25 mouse cellular contexts compared by ENCODE assay signal in genomic region chr10:41245028-41245427, GRCm38 (mm10). TPM values are rescaled to one million over a fixed set of nuclear protein-coding genes. Genes with fewer than 3 reads are reported as not detected.
DNase-seq lines count a peak whose midpoint lies in the region; ATAC-seq lines count a peak whose summit lies in the region.
"Had no signal": no experiment of that assay in that cellular context is flagged by ENCODE, and none has a peak within 500 bp of the region (broad histone marks: within the 10 kb centered on the region; RNA-seq: fewer than 3 reads in every experiment).

No protein-coding gene starts in this region.

- H3K4me3 ChIP-seq in liver, embryonic 12.5 days = no peak overlapping the region
- H3K4me3 ChIP-seq in liver, embryonic 11.5 days (ENCODE audit: low read depth, low read length) = no peak overlapping the region
- H3K4me3 ChIP-seq: forebrain, embryonic 15.5 days; hindbrain, embryonic 15.5 days; limb, embryonic 12.5 days; lung, embryonic 15.5 days; midbrain, embryonic 12.5 days had no signal

- no peak overlapping the region for H3K4me2 ChIP-seq in liver, embryonic 12.5 days
- no peak overlapping the region for H3K4me2 ChIP-seq in liver, embryonic 11.5 days
- H3K4me2 ChIP-seq: forebrain, embryonic 15.5 days; heart, embryonic 11.5 days; hindbrain, embryonic 15.5 days; limb, embryonic 12.5 days; lung, embryonic 15.5 days; midbrain, embryonic 12.5 days had no signal

- no peak overlapping the region for H3K9ac ChIP-seq in liver, embryonic 12.5 days
- no peak overlapping the region for H3K9ac ChIP-seq in liver, embryonic 11.5 days (ENCODE audit: low read depth, low read length)
- H3K9ac ChIP-seq: forebrain, embryonic 15.5 days; hindbrain, embryonic 15.5 days; limb, embryonic 12.5 days; liver, embryonic 14.5 days; lung, embryonic 15.5 days; midbrain, embryonic 12.5 days had no signal

- peak; percentile 82 for ATAC-seq in frontal cortex, adult (ENCODE audit: low TSS enrichment)
- ATAC-seq in liver, embryonic 12.5 days = no peak
- ATAC-seq in liver, embryonic 11.5 days (replicated peaks; ENCODE audit: low FRiP score) = no peak
- ATAC-seq: intestine, embryonic 16.5 days had no signal

- no peaks in the 10 kb centered on the region for H3K27me3 ChIP-seq in liver, embryonic 12.5 days (replicated peaks)
- H3K27me3 ChIP-seq in liver, embryonic 11.5 days (replicated peaks; ENCODE audit: control insufficient read depth, insufficient read depth, low read length) = no peaks in the 10 kb centered on the region
- H3K27me3 ChIP-seq: forebrain, embryonic 15.5 days; hindbrain, embryonic 15.5 days; limb, embryonic 12.5 days; lung, embryonic 15.5 days; midbrain, embryonic 12.5 days had no signal

- WGBS in liver, embryonic 12.5 days (ENCODE audit: insufficient replicate concordance) = 89% methylated on average over 6 of the region's 6 CpGs
- WGBS in liver, embryonic 11.5 days = 90% methylated on average over 6 of the region's 6 CpGs

- peak overlapping the region; percentile 36; the same call in 1 of the 2 replicates for H3K27ac ChIP-seq in liver, embryonic 12.5 days
- H3K27ac ChIP-seq in liver, embryonic 11.5 days (ENCODE audit: low read depth, low read length) = no peak overlapping the region
- H3K27ac ChIP-seq: forebrain, embryonic 15.5 days; hindbrain, embryonic 15.5 days; limb, embryonic 12.5 days; liver, embryonic 14.5 days; lung, embryonic 15.5 days; macrophage; midbrain, embryonic 12.5 days had no signal

- DNase-seq in frontal cortex, postnatal 10 days (ENCODE audit: low spot score in 2 of 2) = no peak
- no peak for DNase-seq in liver, embryonic 11.5 days (ENCODE audit: low spot score)
- peak; percentile 84 for DNase-seq in brain, adult 2 months (ENCODE audit: low read depth, low spot score)
- peak; percentile 47 for DNase-seq in layer of hippocampus, adult 9-11 months
- no peak for DNase-seq in testis, postnatal 14 days (ENCODE audit: low spot score)
- DNase-seq in retina, postnatal 1 day = no peak
- DNase-seq: adrenal gland, adult 8-10 months; cerebellum, adult 9-10 months; heart, postnatal 14 days; right cerebral cortex, postnatal 14 days had no signal

- H3K36me3 ChIP-seq in liver, embryonic 12.5 days = peaks cover 7% of the 10 kb centered on the region; the same call in 1 of the 2 replicates
- no peaks in the 10 kb centered on the region for H3K36me3 ChIP-seq in liver, embryonic 11.5 days (ENCODE audit: control insufficient read depth, insufficient read depth, low read length)
- H3K36me3 ChIP-seq: hindbrain, embryonic 15.5 days; limb, embryonic 12.5 days; lung, embryonic 15.5 days; midbrain, embryonic 12.5 days had no signal

- H3K9me3 ChIP-seq in liver, embryonic 12.5 days (replicated peaks) = no peaks in the 10 kb centered on the region
- no peaks in the 10 kb centered on the region for H3K9me3 ChIP-seq in liver, embryonic 11.5 days (ENCODE audit: control insufficient read depth, low read length)
- H3K9me3 ChIP-seq: forebrain, embryonic 15.5 days; hindbrain, embryonic 15.5 days; limb, embryonic 12.5 days; lung, embryonic 15.5 days; midbrain, embryonic 12.5 days had no signal

- H3K4me1 ChIP-seq in liver, embryonic 12.5 days = peaks cover 60% of the 10 kb centered on the region
- H3K4me1 ChIP-seq in liver, embryonic 11.5 days (replicated peaks; ENCODE audit: control insufficient read depth, insufficient read depth, low read length) = peaks cover 14% of the 10 kb centered on the region
- H3K4me1 ChIP-seq: forebrain, embryonic 15.5 days; hindbrain, embryonic 15.5 days had no signal

RNA-seq across cellular contexts. Expression of gene Fig4, which starts 58.0 kb away (rescaled TPM):
- polyA plus RNA-seq in liver, embryonic 12.5 days (2016; fragmentation: Nextera tagmentation; extraction: Ambion mirVana) = 12.9 and 13.2 TPM in 2 replicates
- polyA plus RNA-seq in liver, embryonic 11.5 days (2014; fragmentation: Nextera tagmentation; extraction: Ambion mirVana) = 19.2 and 20.8 TPM in 2 replicates

RNA-seq across cellular contexts. Expression of gene Ak9, which starts 58.8 kb away (rescaled TPM):
- polyA plus RNA-seq in liver, embryonic 12.5 days (2016; fragmentation: Nextera tagmentation; extraction: Ambion mirVana) = not detected in 2 replicates
- polyA plus RNA-seq in liver, embryonic 11.5 days (2014; fragmentation: Nextera tagmentation; extraction: Ambion mirVana) = not detected in 2 replicates
- polyA plus RNA-seq: embryonic facial prominence, embryonic 11.5 days; large intestine, adult 2 months; liver, embryonic 14.5 days; midbrain, embryonic 12.5 days; spleen, adult 2 months; stomach, embryonic 14.5 days had no signal

Comparison
In these comparisons a context has a peak if more than half of its experiments do, and no peak if none do; other contexts are left out.
1. DNase-seq: peak in brain, adult 2 months (single experiment) and layer of hippocampus, adult 9-11 months (single experiment); none in frontal cortex, postnatal 10 days (0 of 2), liver, embryonic 11.5 days (single experiment), testis, postnatal 14 days (single experiment) and retina, postnatal 1 day (single experiment).